Mouse (Mus musculus) olfactory bulb, adult 2 months (tissue): Measurements from ENCODE around the gene Lactb.

Source experiments
- CTCF ChIP-seq: fragments of 200-500 bp; IDR thresholded peaks from 2 replicates; pipeline ENCODE4 v1.5.1; 2012; ENCODE audit warnings: low read depth, mild to moderate bottlenecking, low read length, moderate library complexity; ENCODE audit not compliant: insufficient read depth
- POLR2A ChIP-seq: fragments of 200-500 bp; IDR thresholded peaks from 2 replicates; pipeline ENCODE4 v1.6.1; 2012; ENCODE audit warnings: mild to moderate bottlenecking, low read depth, low read length, moderate library complexity; ENCODE audit not compliant: insufficient read depth

DNA sequence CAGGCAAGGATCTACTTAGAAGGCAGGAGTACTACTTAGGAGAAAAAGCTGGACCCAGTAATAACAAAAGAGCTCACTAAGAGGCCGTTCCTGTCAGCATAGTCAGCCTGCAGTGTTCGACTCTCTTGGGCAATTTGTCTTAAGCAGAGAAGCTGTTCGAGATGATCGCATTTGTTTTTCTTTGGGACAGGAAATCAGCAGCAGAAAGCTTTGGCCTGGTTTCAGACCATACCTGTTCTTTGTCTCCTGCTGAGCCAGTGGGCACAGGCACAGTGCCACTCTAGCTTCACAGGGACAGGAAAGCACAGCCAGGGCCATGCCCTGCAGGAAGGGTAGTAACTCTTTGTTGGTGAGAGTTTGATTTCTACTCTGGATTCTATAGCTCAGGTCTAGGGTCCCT lies 31.1 kb upstream of the Lactb start:
- no peak for TF ChIP-seq POLR2A
- TF ChIP-seq CTCF: no peak
